Mouse (Mus musculus): ENCODE measurements around the gene Ust. TPM values are rescaled to one million over a fixed set of nuclear protein-coding genes. Genes with fewer than 3 reads are reported as not detected.
A peak's percentile ranks its signal among the peaks of the same experiment; 100 is the strongest.

Gene Ust
- polyA plus RNA-seq, 1 experiment from 2014 or later = 4.1 TPM

DNA sequence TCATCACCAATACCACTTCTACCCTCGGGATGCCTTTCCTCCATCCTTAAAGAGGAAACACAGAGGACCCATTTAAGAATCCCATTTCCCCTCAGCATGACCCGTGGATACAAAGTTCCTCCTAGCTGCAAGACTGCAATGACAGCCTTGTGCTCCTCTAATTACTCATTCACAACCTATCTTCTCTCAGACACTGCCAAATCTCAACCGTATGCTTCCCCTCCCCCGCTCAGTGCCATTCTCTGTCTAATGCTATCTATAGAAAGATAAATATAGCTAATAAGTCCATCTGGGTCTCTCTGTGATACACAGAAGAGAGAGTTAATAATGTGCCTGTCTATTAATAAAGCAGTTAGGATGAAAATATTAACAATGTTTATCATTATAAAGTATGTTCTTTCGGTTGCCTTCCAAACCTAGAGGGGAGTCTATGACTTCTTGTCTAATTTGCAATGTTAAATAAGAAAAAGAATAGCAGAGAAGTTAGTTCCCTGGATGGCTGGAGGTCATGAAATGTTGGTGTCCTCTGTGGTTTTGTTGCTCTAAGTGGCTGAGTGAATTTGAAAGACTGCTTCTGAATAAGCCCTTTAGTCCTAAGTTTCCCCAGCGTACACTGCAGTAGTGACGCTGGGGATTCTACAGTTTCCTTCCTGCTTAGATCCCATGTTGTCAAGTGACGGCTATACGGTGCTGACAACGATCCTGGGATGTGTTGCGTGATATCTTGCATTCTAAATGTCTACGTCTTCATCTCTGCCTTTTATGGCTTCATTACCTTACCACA, 178.8 kb downstream of the Ust start:
- H3K4me3 ChIP-seq = no peak overlapping the region
- H3K4me1 ChIP-seq (replicated peaks) = peaks cover 11% of the 10 kb centered on the region
- H3K27me3 ChIP-seq = no peaks in the 10 kb centered on the region
- no peak overlapping the region for H3K9ac ChIP-seq
- H3K4me2 ChIP-seq = no peak overlapping the region
- no peak overlapping the region for H3K27ac ChIP-seq
- no peaks in the 10 kb centered on the region for H3K36me3 ChIP-seq
- H3K9me3 ChIP-seq = no peaks in the 10 kb centered on the region
- peak; percentile 72 for ATAC-seq (ENCODE audit: low FRiP score)
- WGBS = 63% methylated on average over 12 of the region's 12 CpGs

DNA sequence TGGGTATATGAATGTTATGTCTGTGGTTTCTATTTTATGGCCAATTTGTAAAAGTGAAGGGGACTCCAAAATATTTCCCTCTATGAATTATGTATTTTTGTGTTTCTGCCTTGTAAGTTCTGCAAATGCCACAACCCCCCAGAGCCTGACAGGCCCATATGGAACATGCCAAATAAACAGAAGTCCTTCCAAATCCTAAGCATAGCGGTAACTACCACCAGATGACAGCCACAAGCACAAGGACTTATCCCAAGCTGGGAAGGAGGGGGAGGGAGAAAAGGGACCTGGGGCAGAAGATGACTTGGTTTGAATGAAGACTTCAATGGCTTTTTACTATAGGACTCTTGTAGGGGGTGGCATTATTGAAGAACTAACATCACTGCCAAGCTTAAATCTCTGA, 182.0 kb downstream of the Ust start:
- no peak overlapping the region for H3K4me2 ChIP-seq
- no peaks in the 10 kb centered on the region for H3K9me3 ChIP-seq
- no peak overlapping the region for H3K4me3 ChIP-seq
- H3K27ac ChIP-seq = no peak overlapping the region
- H3K27me3 ChIP-seq = no peaks in the 10 kb centered on the region
- no peaks in the 10 kb centered on the region for H3K36me3 ChIP-seq
- ATAC-seq (ENCODE audit: low FRiP score) = no peak
- peaks cover 11% of the 10 kb centered on the region for H3K4me1 ChIP-seq (replicated peaks)
- H3K9ac ChIP-seq = no peak overlapping the region
- 90% methylated on average over 1 of the region's 1 CpGs for WGBS

DNA sequence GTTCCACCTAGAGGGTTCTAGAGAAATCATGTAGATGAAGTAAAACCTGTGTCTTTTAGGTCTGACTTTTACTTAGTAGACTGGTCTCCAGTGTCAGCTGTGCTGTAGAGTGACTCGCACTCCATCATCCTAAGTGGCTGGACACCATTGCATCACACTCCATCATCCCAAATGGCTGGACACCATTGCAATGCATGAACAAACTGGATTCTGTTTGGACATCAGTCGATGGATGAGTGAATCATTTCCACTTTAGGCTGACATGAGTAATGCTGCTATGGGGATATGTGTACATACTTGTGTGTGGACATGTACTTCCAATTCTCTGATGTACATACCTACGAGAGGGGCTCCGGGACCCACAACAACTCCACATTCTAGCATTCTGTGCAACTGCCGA, 187.7 kb downstream of the Ust start:
- H3K27me3 ChIP-seq = no peaks in the 10 kb centered on the region
- H3K9me3 ChIP-seq = peaks cover 4% of the 10 kb centered on the region; the same call in 1 of the 2 replicates
- H3K36me3 ChIP-seq = no peaks in the 10 kb centered on the region
- no peak overlapping the region for H3K9ac ChIP-seq
- H3K4me2 ChIP-seq = no peak overlapping the region
- no peak overlapping the region for H3K27ac ChIP-seq
- WGBS = 85% methylated on average over 5 of the region's 5 CpGs
- no peak overlapping the region for H3K4me3 ChIP-seq
- no peak for ATAC-seq (ENCODE audit: low FRiP score)
- H3K4me1 ChIP-seq (replicated peaks) = no peaks in the 10 kb centered on the region

DNA sequence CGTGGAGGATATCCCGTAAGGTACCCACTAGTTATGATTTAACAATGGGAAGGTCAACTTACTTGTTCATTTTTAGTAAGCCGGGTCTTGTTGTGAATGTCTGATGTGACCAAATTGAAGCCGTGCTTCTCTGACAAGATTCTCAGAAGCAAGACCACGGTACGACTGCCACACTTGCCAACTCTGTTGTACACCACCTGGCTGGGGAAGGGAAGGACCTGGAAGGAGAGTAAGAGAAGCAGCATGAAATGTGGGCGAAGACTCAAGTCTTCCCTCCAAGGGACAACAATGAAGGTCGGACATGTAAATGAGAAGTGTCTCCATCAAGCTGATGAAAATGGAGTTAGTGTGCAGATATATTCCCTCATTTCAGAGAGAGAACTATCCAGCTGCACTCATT, 188.6 kb downstream of the Ust start:
- WGBS = 91% methylated on average over 8 of the region's 8 CpGs
- no peak overlapping the region for H3K9ac ChIP-seq
- no peaks in the 10 kb centered on the region for H3K36me3 ChIP-seq
- no peaks in the 10 kb centered on the region for H3K4me1 ChIP-seq (replicated peaks)
- H3K27me3 ChIP-seq = no peaks in the 10 kb centered on the region
- no peak overlapping the region for H3K4me3 ChIP-seq
- no peak overlapping the region for H3K27ac ChIP-seq
- H3K4me2 ChIP-seq = no peak overlapping the region
- ATAC-seq (ENCODE audit: low FRiP score) = no peak
- peaks cover 4% of the 10 kb centered on the region; the same call in 1 of the 2 replicates for H3K9me3 ChIP-seq

DNA sequence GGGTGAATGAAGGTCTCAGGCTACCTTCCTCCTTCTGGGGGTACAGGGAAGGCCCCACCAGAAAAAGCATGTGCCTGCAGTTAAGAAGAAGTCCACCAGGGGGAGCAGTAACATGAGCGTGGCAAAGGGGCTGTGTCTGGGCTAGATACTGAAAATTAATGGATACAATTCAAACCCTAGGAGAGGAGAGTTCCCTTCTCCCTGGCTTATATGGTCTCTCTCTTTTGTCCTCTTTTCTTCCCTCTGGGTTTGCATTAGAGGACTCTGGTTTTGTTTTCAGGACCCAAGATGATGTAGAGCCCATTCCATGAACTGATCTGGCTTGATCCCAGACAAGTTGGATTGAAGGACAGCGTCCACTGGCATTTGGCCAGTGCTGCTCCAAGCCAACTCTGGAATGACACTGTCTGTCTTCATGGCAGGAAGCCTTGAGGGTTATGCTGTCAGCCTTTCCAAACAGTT, 195.3 kb downstream of the Ust start:
- 0 out of 2 replicates have a peak, but pooled peaks have one; percentile 49 for ATAC-seq (ENCODE audit: low FRiP score)
- Histone ChIP-seq H3K9ac (no peak overlapping the region), H3K4me3 (no peak overlapping the region), H3K36me3 (no peaks in the 10 kb centered on the region), H3K9me3 (peaks cover 3% of the 10 kb centered on the region; the same call in 1 of the 2 replicates), H3K27ac (no peak overlapping the region), H3K4me1 (replicated peaks) (no peaks in the 10 kb centered on the region), H3K4me2 (no peak overlapping the region), H3K27me3 (no peaks in the 10 kb centered on the region)
- WGBS = 43% methylated on average over 2 of the region's 2 CpGs

DNA sequence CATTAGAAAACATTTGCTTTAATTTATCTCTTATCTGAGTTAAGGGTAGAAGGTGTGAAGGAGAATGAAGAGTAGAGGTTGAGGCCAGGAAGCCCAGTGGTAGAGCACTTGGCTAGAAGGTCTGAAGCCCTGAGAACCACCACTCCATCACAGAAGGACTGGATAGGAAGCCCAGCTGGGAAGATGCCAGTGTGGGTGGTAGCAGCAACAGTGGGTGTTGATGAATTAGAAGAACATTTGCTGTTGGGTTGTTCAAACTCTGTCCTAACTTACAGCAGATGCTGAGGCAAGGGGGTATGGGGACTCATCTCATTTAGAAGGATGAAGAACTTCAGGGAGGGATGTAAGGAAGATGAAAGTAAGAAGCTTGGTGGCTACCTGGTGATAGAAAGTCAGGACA, 197.9 kb downstream of the Ust start:
- no peaks in the 10 kb centered on the region for H3K27me3 ChIP-seq
- ATAC-seq (ENCODE audit: low FRiP score) = no peak
- H3K4me1 ChIP-seq (replicated peaks) = no peaks in the 10 kb centered on the region
- H3K4me2 ChIP-seq = no peak overlapping the region
- no peaks in the 10 kb centered on the region for H3K36me3 ChIP-seq
- no peak overlapping the region for H3K27ac ChIP-seq
- H3K4me3 ChIP-seq = no peak overlapping the region
- no peak overlapping the region for H3K9ac ChIP-seq
- H3K9me3 ChIP-seq = no peaks in the 10 kb centered on the region

DNA sequence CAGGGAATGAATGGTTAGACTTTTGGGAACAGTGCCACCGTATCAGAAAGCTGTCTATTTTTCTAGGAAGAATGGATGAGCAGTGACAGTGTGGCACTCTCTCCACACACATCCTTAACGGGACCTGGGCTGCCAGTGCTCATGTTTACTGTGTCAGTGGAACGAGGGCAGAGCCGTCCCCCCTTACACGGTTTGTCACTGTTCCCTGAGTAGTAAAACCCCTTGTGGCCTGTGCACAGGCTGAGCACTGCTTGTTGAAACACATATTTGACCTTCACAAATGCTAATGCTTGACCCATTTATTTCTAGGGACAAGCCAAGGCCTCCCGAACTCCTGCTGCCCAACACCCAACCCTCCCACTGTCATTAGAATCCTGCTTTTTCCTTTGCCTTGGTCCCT, 209.2 kb downstream of the Ust start:
- Histone ChIP-seq H3K36me3 (no peaks in the 10 kb centered on the region), H3K9me3 (no peaks in the 10 kb centered on the region), H3K4me1 (replicated peaks) (no peaks in the 10 kb centered on the region; the same call in 1 of the 2 replicates), H3K4me2 (no peak overlapping the region), H3K27me3 (no peaks in the 10 kb centered on the region), H3K27ac (no peak overlapping the region), H3K4me3 (no peak overlapping the region), H3K9ac (no peak overlapping the region)
- 68% methylated on average over 6 of the region's 6 CpGs for WGBS
- ATAC-seq (ENCODE audit: low FRiP score) = no peak

DNA sequence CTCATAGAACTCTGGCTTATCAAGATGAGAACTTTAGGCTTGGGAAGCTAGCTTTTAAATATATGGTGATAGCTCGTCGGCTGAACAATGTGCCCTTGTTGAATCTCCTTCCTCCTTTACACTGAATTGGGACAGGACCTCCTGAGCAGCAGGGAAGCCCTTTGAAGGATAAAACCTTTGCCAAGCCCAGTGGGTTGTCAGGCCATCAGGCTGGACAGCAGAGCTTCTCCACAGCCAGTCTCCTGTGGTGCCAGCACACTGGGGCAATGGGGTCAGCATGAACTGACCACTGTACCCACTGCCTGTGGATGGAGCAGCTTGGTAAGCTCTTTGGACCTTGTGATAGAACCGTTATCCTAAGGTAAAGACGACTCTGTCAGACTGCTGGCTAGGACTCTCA, 214.4 kb downstream of the Ust start:
- Histone ChIP-seq H3K9me3 (no peaks in the 10 kb centered on the region), H3K4me2 (no peak overlapping the region), H3K4me3 (no peak overlapping the region), H3K27me3 (no peaks in the 10 kb centered on the region), H3K27ac (no peak overlapping the region), H3K9ac (no peak overlapping the region), H3K36me3 (no peaks in the 10 kb centered on the region), H3K4me1 (replicated peaks) (no peaks in the 10 kb centered on the region; the same call in 1 of the 2 replicates)
- WGBS = 68% methylated on average over 4 of the region's 4 CpGs
- ATAC-seq (ENCODE audit: low FRiP score) = no peak

DNA sequence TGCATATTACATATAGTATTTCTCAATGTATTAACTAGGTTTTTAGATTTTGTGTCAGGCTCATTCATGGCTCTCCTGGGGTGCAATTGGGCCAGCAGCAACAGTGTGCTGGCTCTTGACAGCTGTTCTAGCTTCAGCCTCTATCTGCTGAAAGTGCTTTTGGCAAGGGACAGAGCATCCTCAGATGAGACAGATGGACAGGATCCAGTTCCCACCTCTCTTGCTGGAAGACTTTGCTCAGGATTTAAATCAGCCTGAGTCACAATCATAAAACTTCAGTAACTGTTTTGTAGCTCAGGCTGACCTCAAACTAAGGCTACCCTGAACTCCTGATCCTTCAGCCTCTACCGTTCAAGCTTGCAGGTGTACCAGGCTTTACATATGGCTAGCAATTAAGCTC, 219.5 kb downstream of the Ust start:
- 86% methylated on average over 1 of the region's 1 CpGs for WGBS
- Histone ChIP-seq H3K27ac (no peak overlapping the region), H3K4me3 (no peak overlapping the region), H3K9ac (no peak overlapping the region), H3K36me3 (no peaks in the 10 kb centered on the region), H3K27me3 (no peaks in the 10 kb centered on the region), H3K4me1 (replicated peaks) (no peaks in the 10 kb centered on the region), H3K9me3 (no peaks in the 10 kb centered on the region), H3K4me2 (no peak overlapping the region)
- no peak for ATAC-seq (ENCODE audit: low FRiP score)

DNA sequence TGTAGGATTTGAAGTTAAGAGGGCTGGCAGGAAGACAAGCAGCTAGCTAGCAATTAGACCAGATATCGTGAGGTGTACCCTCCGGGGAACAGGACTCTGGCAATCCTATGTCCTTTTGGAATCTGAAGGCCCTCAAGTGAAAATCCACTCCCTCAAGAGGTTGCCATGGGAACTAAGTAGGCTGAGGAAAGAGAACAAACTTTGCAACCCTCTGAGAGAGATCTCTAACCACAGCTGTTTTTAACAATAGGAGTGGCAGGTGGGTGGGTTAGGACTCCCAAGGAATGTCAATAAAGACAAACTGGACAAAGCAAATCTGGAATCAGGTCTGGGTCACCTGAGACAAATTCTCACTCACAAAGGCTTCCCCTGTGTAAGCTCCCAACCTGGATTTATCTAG, 221.4 kb downstream of the Ust start:
- H3K36me3 ChIP-seq = no peaks in the 10 kb centered on the region
- H3K9me3 ChIP-seq = no peaks in the 10 kb centered on the region
- no peak overlapping the region for H3K27ac ChIP-seq
- H3K4me2 ChIP-seq = no peak overlapping the region
- no peaks in the 10 kb centered on the region for H3K4me1 ChIP-seq (replicated peaks)
- 54% methylated on average over 2 of the region's 2 CpGs for WGBS
- H3K4me3 ChIP-seq = no peak overlapping the region
- no peak for ATAC-seq (ENCODE audit: low FRiP score)
- no peaks in the 10 kb centered on the region for H3K27me3 ChIP-seq
- H3K9ac ChIP-seq = no peak overlapping the region

DNA sequence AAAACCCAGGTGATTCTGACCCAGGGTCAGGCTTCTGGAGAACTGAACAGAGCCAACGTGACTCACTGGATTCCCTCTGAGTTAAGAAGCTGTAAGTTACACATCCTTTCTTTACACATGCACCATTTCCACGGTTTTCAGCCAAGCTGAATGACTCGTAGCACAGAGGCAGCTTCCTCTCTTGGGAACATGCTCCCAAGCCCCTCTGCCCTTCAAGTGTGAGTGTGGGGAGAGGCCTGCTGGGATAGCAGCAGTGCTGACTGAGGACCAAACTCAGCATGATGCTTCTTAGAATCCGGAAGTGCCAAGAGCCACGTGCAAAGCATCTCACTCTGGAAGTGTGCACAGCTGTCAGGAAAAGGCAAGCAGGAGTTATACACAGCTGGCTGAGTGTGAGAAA, 228.0 kb downstream of the Ust start:
- ATAC-seq (ENCODE audit: low FRiP score) = no peak
- H3K4me3 ChIP-seq = no peak overlapping the region

DNA sequence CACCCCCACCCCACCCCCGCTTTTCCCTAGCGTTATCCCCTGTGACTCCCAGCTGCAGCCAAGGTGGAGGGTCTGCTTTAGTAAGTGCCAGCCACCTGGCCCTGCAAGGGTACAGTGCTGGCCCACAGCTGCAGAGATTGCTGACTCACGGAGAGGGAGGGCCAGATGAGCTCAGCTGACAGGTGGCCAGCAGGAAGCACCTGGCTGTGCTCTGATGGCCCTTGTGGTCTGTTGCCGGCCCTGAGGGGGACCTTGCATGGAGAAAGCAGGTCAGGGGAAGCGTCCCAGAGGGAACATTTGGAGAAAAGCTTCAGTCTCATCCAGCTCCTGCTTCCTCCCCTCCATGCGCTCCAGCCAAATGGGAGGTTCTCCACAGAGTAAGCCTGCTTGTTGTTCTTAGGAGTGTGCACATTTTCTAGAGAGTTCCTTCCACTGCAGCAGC, 231.3 kb downstream of the Ust start:
- H3K4me3 ChIP-seq = no peak overlapping the region
- H3K9me3 ChIP-seq = no peaks in the 10 kb centered on the region
- no peaks in the 10 kb centered on the region for H3K36me3 ChIP-seq
- peaks cover 6% of the 10 kb centered on the region; the same call in 1 of the 2 replicates for H3K4me1 ChIP-seq (replicated peaks)
- H3K9ac ChIP-seq = no peak overlapping the region
- no peak overlapping the region for H3K4me2 ChIP-seq
- ATAC-seq (ENCODE audit: low FRiP score) = no peak
- no peak overlapping the region for H3K27ac ChIP-seq
- no peaks in the 10 kb centered on the region for H3K27me3 ChIP-seq
- WGBS = 27% methylated on average over 6 of the region's 6 CpGs

More for the DNA sequence above, 228.0 kb downstream of the Ust start:
- Histone ChIP-seq H3K4me1 (replicated peaks) (peaks cover 6% of the 10 kb centered on the region; the same call in 1 of the 2 replicates), H3K36me3 (no peaks in the 10 kb centered on the region), H3K27ac (no peak overlapping the region), H3K9ac (no peak overlapping the region), H3K9me3 (no peaks in the 10 kb centered on the region), H3K4me2 (no peak overlapping the region), H3K27me3 (no peaks in the 10 kb centered on the region)
- 62% methylated on average over 5 of the region's 5 CpGs for WGBS

DNA sequence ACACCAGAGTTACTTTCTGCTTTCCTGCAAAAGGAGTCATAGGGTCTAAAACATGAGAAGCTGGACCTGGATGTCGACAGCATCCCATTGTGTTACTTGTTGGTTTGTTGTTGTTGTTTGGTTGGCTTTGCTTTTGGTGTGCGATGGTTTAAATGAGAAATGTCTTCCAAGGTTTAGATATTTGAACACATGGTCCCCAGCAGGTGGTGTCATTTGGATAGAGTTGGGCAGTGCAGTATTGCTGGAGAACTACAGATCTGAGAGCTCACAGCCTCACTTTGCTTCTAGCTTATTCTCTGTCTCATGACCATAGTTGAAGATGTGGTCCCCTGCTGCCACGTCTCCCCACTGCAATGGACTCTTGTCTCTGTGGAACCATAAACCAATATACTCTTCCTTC, 234.6 kb downstream of the Ust start:
- H3K9me3 ChIP-seq = no peaks in the 10 kb centered on the region
- H3K27ac ChIP-seq = no peak overlapping the region

More for the DNA sequence above, 234.6 kb downstream of the Ust start:
- H3K36me3 ChIP-seq = no peaks in the 10 kb centered on the region
- WGBS = 90% methylated on average over 3 of the region's 3 CpGs
- H3K4me3 ChIP-seq = no peak overlapping the region
- H3K4me2 ChIP-seq = no peak overlapping the region
- H3K4me1 ChIP-seq (replicated peaks) = peaks cover 6% of the 10 kb centered on the region; the same call in 1 of the 2 replicates
- no peak for ATAC-seq (ENCODE audit: low FRiP score)
- no peaks in the 10 kb centered on the region for H3K27me3 ChIP-seq
- no peak overlapping the region for H3K9ac ChIP-seq

Measured in hindbrain, embryonic 13.5 days (tissue).